Mouse (Mus musculus): ENCODE results near the gene Rab4b.

DNA sequence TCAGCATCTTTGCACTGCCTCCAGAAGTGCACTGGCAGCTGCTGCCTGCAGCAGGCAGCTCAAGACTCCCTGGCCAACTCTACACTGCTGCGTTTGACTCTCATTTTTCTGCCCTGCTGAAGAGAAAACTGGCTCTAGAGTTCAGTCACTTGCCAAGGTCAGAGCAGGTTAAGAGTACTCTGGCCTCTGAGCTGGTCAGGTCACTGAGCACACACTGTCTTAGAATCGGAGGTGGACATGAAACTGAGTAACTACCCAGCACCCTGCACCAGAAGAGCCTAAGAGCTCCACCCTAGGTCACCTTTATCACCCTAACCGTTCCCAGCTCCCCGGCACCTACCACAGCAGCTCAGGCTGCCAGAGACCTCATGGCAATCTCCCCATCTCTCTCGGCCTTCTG, 7.3 kb upstream of the Rab4b start:
- TF ChIP-seq POLR2A (IDR thresholded peaks at IDR 0.05; ENCODE audit: borderline replicate concordance, low read depth, low read length): no peak
- TF ChIP-seq CTCF (IDR thresholded peaks at IDR 0.05; ENCODE audit: low read depth, low read length): no peak
